Mouse (Mus musculus): ENCODE results near the gene Il1a. TPM values are rescaled to one million over a fixed set of nuclear protein-coding genes. Genes with fewer than 3 reads are reported as not detected.

Gene Il1a
- 0.09 and 0.18 TPM in 2 replicates for polyA plus RNA-seq (2012; rRNA removed)

GRCm38 (mm10) chr2:129309836-129310235 is at the start of gene Il1a:
Il1a (minus strand) TSS chr2:129309972.

GRCm38 (mm10) chr2:129296671-129297588 is 12.8 kb downstream of the Il1a start, which contains the start of gene Ckap2l:
Ckap2l (minus strand) TSS chr2:129297212.

Other genes with a start within 250 kb of the Il1a start
- gene Ttl, start 244.0 kb downstream of the Il1a start, polyA plus RNA-seq (2012; rRNA removed), result 38.2 and 40.5 TPM in 2 replicates
- gene Polr1b, start 209.0 kb downstream of the Il1a start, polyA plus RNA-seq (2012; rRNA removed), result 29.6 and 33.1 TPM in 2 replicates
- gene Chchd5, start 180.3 kb downstream of the Il1a start, polyA plus RNA-seq (2012; rRNA removed), result 18.9 and 19.0 TPM in 2 replicates
- gene Slc20a1, start 111.2 kb downstream of the Il1a start, polyA plus RNA-seq (2012; rRNA removed), result 80.2 and 87.0 TPM in 2 replicates
- 2.6 and 2.9 TPM in 2 replicates for gene Ckap2l, start 12.8 kb downstream of the Il1a start, polyA plus RNA-seq (2012; rRNA removed)
- 0.20 TPM in 1 of 2 replicates, not detected in the other for gene Il1b, start 61.2 kb upstream of the Il1a start, polyA plus RNA-seq (2012; rRNA removed)
- gene F830045P16Rik, start 226.6 kb upstream of the Il1a start, polyA plus RNA-seq (2012; rRNA removed), result not detected in 2 replicates